Mouse (Mus musculus): ENCODE data around the gene Ttc28.

Gene Ttc28

GRCm38 (mm10) chr5:111085849-111086248, 206.2 kb downstream of the Ttc28 start:
- no peak for DNase-seq (ENCODE audit: low spot score in 2 of 2)

- no peak for DNase-seq (ENCODE audit: low spot score in 2 of 2)
These were observed 217.1 kb downstream of the Ttc28 start for GRCm38 (mm10) chr5:111096750-111097149.

- DNase-seq (ENCODE audit: low spot score in 2 of 2), result no peak
These were observed 217.9 kb downstream of the Ttc28 start for GRCm38 (mm10) chr5:111097233-111098160.

GRCm38 (mm10) chr5:111098516-111099274, 219.1 kb downstream of the Ttc28 start:
- DNase-seq (ENCODE audit: low spot score in 2 of 2), result no peak

GRCm38 (mm10) chr5:111100585-111100984, 221.0 kb downstream of the Ttc28 start:
- no peak for DNase-seq (ENCODE audit: low spot score in 2 of 2)

GRCm38 (mm10) chr5:111101383-111101932, 221.9 kb downstream of the Ttc28 start:
- DNase-seq (ENCODE audit: low spot score in 2 of 2), result no peak

- DNase-seq (ENCODE audit: low spot score in 2 of 2), result no peak
These were observed 225.2 kb downstream of the Ttc28 start for GRCm38 (mm10) chr5:111104801-111105200.

- no peak for DNase-seq (ENCODE audit: low spot score in 2 of 2)
These were observed 231.8 kb downstream of the Ttc28 start for GRCm38 (mm10) chr5:111111378-111111777.

- DNase-seq (ENCODE audit: low spot score in 2 of 2), result no peak
These were observed 233.6 kb downstream of the Ttc28 start for GRCm38 (mm10) chr5:111113183-111113582.

- no peak for DNase-seq (ENCODE audit: low spot score in 2 of 2)
These were observed 234.2 kb downstream of the Ttc28 start for GRCm38 (mm10) chr5:111113694-111114375.

GRCm38 (mm10) chr5:111114597-111114996, 235.0 kb downstream of the Ttc28 start:
- DNase-seq (ENCODE audit: low spot score in 2 of 2), result no peak

GRCm38 (mm10) chr5:111115519-111116350, 236.1 kb downstream of the Ttc28 start:
- DNase-seq (ENCODE audit: low spot score in 2 of 2), result no peak

GRCm38 (mm10) chr5:111119805-111120204, 240.2 kb downstream of the Ttc28 start:
- DNase-seq (ENCODE audit: low spot score in 2 of 2), result no peak

GRCm38 (mm10) chr5:111120298-111120697, 240.7 kb downstream of the Ttc28 start:
- no peak for DNase-seq (ENCODE audit: low spot score in 2 of 2)

- DNase-seq (ENCODE audit: low spot score in 2 of 2), result no peak
These were observed 241.3 kb downstream of the Ttc28 start for GRCm38 (mm10) chr5:111120705-111121420.

GRCm38 (mm10) chr5:111122332-111123049, 242.9 kb downstream of the Ttc28 start:
- no peak for DNase-seq (ENCODE audit: low spot score in 2 of 2)

GRCm38 (mm10) chr5:111123050-111123746, 243.6 kb downstream of the Ttc28 start:
- DNase-seq (ENCODE audit: low spot score in 2 of 2), result no peak

GRCm38 (mm10) chr5:111124620-111125200, 245.1 kb downstream of the Ttc28 start:
- DNase-seq (ENCODE audit: low spot score in 2 of 2), result no peak

GRCm38 (mm10) chr5:111125746-111126145, 246.1 kb downstream of the Ttc28 start:
- DNase-seq (ENCODE audit: low spot score in 2 of 2), result no peak

Data from urinary bladder, adult 18-20 months (tissue).